Mouse (Mus musculus) kidney, adult 2 months (tissue): ENCODE measurements around the gene Marc2.

Experiments
- CTCF ChIP-seq: fragments of 200-500 bp; conservative IDR thresholded peaks from 2 replicates; pipeline ENCODE4 v1.5.1; 2011; ENCODE audit warnings: low read depth, mild to moderate bottlenecking, control low read depth, low read length, moderate library complexity, mixed read lengths; ENCODE audit not compliant: insufficient read depth, insufficient read length
- POLR2A ChIP-seq: fragments of 200-500 bp; IDR thresholded peaks from one replicate; pipeline ENCODE4 v1.6.1; 2011; ENCODE audit warnings: low read depth, low read length, control low read depth

DNA sequence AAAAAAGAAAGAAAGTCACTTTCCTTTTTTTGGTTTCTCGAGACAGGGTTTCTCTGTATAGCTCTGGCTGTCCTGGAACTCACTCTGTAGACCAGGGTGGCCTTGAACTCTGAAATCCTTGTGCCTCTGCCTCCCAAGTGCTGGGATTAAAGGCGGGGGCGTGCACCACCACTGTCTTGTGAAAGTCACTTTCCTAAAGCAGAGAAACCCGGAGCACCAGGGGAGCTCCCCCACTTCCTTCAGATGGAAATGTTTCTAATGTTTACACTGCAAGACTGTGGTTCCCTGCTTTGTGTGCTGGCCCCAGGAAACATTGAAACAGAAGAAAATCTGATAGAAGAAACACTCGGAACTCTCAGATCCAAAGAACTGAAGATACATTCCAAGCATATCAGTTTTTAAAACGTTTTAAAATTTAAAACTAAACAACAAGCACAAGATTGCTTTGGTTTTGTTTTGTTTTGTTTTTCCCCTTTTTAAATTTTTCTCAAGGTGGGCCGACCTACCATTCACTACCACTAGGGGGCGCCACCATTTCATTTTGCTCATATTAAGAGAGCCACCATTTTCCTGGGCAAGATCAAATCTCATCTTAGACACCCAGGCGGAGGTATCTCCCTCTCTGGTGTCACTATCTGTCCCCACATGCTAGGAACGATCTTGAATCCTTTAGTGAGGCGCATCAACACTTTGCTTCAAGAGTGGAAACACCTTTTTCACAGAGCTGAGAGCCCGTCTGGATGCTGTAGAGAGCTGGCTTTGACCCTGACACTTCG, 59.7 kb downstream of the Marc2 start:
- peak; percentile 30; the same call in 1 of the 2 replicates for TF ChIP-seq CTCF
- TF ChIP-seq POLR2A = no peak
